Mouse (Mus musculus) left cerebral cortex, adult 9 months (tissue): ENCODE data around the gene Ccl9.

Experiments used
- DNase-seq, 2 experiments: peaks; one replicate each; pipeline ENCODE4 v3.0.0; 2022; ENCODE audit warnings: low spot score in 2 of 2

Gene Ccl9

GRCm38 (mm10) chr11:83578186-83578760 is at the start of gene Ccl9:
Gene Ccl9, minus strand, starts transcription at chr11:83578636.
- no peak for DNase-seq

GRCm38 (mm10) chr11:83623586-83623985 is 45.1 kb upstream of the Ccl9 start:
- DNase-seq, result no peak

- no peak for DNase-seq
Measured at GRCm38 (mm10) chr11:83619037-83619436, 40.6 kb upstream of the Ccl9 start.

GRCm38 (mm10) chr11:83618238-83618637 is 39.8 kb upstream of the Ccl9 start:
- DNase-seq, result no peak

GRCm38 (mm10) chr11:83616586-83616985 is 38.1 kb upstream of the Ccl9 start:
- no peak for DNase-seq

GRCm38 (mm10) chr11:83610900-83611299 is 32.5 kb upstream of the Ccl9 start:
- no peak for DNase-seq

GRCm38 (mm10) chr11:83606396-83606795 is 28.0 kb upstream of the Ccl9 start:
- DNase-seq, result no peak

GRCm38 (mm10) chr11:83605535-83605934 is 27.1 kb upstream of the Ccl9 start:
- no peak for DNase-seq

GRCm38 (mm10) chr11:83604698-83605097 is 26.3 kb upstream of the Ccl9 start:
- DNase-seq, result no peak

- no peak for DNase-seq
Measured at GRCm38 (mm10) chr11:83603399-83603798, 25.0 kb upstream of the Ccl9 start.

- DNase-seq, result no peak
Measured at GRCm38 (mm10) chr11:83600576-83600975, 22.1 kb upstream of the Ccl9 start.

GRCm38 (mm10) chr11:83598991-83599390 is 20.6 kb upstream of the Ccl9 start:
- DNase-seq, result no peak

- no peak for DNase-seq
Measured at GRCm38 (mm10) chr11:83598207-83598837, 19.9 kb upstream of the Ccl9 start.

GRCm38 (mm10) chr11:83597796-83598195 is 19.4 kb upstream of the Ccl9 start:
- no peak for DNase-seq

GRCm38 (mm10) chr11:83595669-83596455 is 17.4 kb upstream of the Ccl9 start:
- DNase-seq, result no peak

GRCm38 (mm10) chr11:83593453-83593852 is 15.0 kb upstream of the Ccl9 start:
- DNase-seq, result no peak

- no peak for DNase-seq
Measured at GRCm38 (mm10) chr11:83592853-83593252, 14.4 kb upstream of the Ccl9 start, which contains the start of gene Ccl6. Gene Ccl6, minus strand, starts transcription at chr11:83593087.

GRCm38 (mm10) chr11:83584232-83584631 is 5.8 kb upstream of the Ccl9 start:
- no peak for DNase-seq

GRCm38 (mm10) chr11:83583450-83583754 is 5.0 kb upstream of the Ccl9 start:
- DNase-seq, result no peak

GRCm38 (mm10) chr11:83582626-83583449 is 4.4 kb upstream of the Ccl9 start:
- DNase-seq, result no peak

- DNase-seq, result no peak
Measured at GRCm38 (mm10) chr11:83581626-83582610, 3.5 kb upstream of the Ccl9 start.
